Comparison of ENCODE assay signal across 14 mouse cellular contexts in genomic region chr16:4722915-4723209, GRCm38 (mm10). TPM values are rescaled to one million over a fixed set of nuclear protein-coding genes. Genes with fewer than 3 reads are reported as not detected.
A peak's percentile ranks its signal among the peaks of the same experiment; 100 is the strongest.
DNase-seq lines count a peak whose midpoint lies in the region; ATAC-seq and TF ChIP-seq lines count a peak whose summit lies in the region.
"Had no signal": no experiment of that assay in that cellular context is flagged by ENCODE, and none has a peak within 500 bp of the region (broad histone marks: within the 10 kb centered on the region; RNA-seq: fewer than 3 reads in every experiment).

No protein-coding gene starts in this region.

- peaks cover 4% of the 10 kb centered on the region for H3K36me3 ChIP-seq in heart, adult 2 months (ENCODE audit: control insufficient read depth, insufficient read depth, low read length)
- no peaks in the 10 kb centered on the region for H3K36me3 ChIP-seq in heart, embryonic 10.5 days
- no peaks in the 10 kb centered on the region for H3K36me3 ChIP-seq in megakaryocyte, embryonic 14.5 days (replicated peaks; ENCODE audit: low read length)
- H3K36me3 ChIP-seq in hindbrain, postnatal 0 days (ENCODE audit: insufficient read depth, low read length), result no peaks in the 10 kb centered on the region
- H3K36me3 ChIP-seq: heart, embryonic 13.5 days; limb, embryonic 15.5 days; midbrain, embryonic 13.5 days had no signal

- H3K27me3 ChIP-seq in heart, adult 2 months (ENCODE audit: control insufficient read depth, insufficient read depth, low read length), result no peaks in the 10 kb centered on the region
- H3K27me3 ChIP-seq in heart, embryonic 10.5 days (ENCODE audit: insufficient read depth, poor library complexity, severe bottlenecking), result no peaks in the 10 kb centered on the region
- no peaks in the 10 kb centered on the region for H3K27me3 ChIP-seq in megakaryocyte, embryonic 14.5 days (replicated peaks)
- H3K27me3 ChIP-seq in hindbrain, postnatal 0 days (ENCODE audit: insufficient read depth, low read length), result no peaks in the 10 kb centered on the region
- H3K27me3 ChIP-seq: heart, embryonic 13.5 days; limb, embryonic 15.5 days; midbrain, embryonic 13.5 days; Patski had no signal

- peak overlapping the region; percentile 21 for H3K27ac ChIP-seq in heart, adult 2 months
- no peak overlapping the region for H3K27ac ChIP-seq in heart, embryonic 10.5 days
- no peak overlapping the region for H3K27ac ChIP-seq in hindbrain, postnatal 0 days
- H3K27ac ChIP-seq: heart, embryonic 13.5 days; limb, embryonic 15.5 days; midbrain, embryonic 13.5 days had no signal

- intact Hi-C loops in heart, adult 2 months (cut with DNase I), result no loop called here

- H3K79me2 ChIP-seq in heart, adult 2 months (replicated peaks; ENCODE audit: control insufficient read depth, insufficient read depth, low read length), result peaks cover 3% of the 10 kb centered on the region; the same call in 1 of the 2 replicates

- no peaks in the 10 kb centered on the region for H3K9me3 ChIP-seq in heart, embryonic 10.5 days
- no peaks in the 10 kb centered on the region for H3K9me3 ChIP-seq in megakaryocyte, embryonic 14.5 days
- no peaks in the 10 kb centered on the region for H3K9me3 ChIP-seq in hindbrain, postnatal 0 days (ENCODE audit: low read length)
- H3K9me3 ChIP-seq: heart, embryonic 13.5 days; limb, embryonic 15.5 days; midbrain, embryonic 13.5 days had no signal

- H3K4me2 ChIP-seq in hindbrain, postnatal 0 days (ENCODE audit: low read depth, low read length), result no peak overlapping the region
- H3K4me2 ChIP-seq: heart, embryonic 13.5 days; limb, embryonic 15.5 days; midbrain, embryonic 13.5 days had no signal

- no peak for TF ChIP-seq EP300 in heart, adult 2 months (IDR thresholded peaks at IDR 0.05; ENCODE audit: insufficient read depth, low read depth, low read length)

- ATAC-seq in hindbrain, postnatal 0 days, result no peak
- ATAC-seq in erythroid progenitor cell, adult 5-6 weeks (replicated peaks; ENCODE audit: low FRiP score, poor library complexity, severe bottlenecking), result no peak
- ATAC-seq: midbrain, embryonic 13.5 days; Patski had no signal

- H3K4me1 ChIP-seq in heart, adult 2 months (ENCODE audit: control insufficient read depth, insufficient read depth, low read length), result peaks cover 5% of the 10 kb centered on the region
- peaks cover 15% of the 10 kb centered on the region; the same call in 1 of the 2 replicates for H3K4me1 ChIP-seq in heart, embryonic 10.5 days
- peaks cover 57% of the 10 kb centered on the region for H3K4me1 ChIP-seq in megakaryocyte, embryonic 14.5 days
- H3K4me1 ChIP-seq in hindbrain, postnatal 0 days (ENCODE audit: insufficient read depth, low read length), result no peaks in the 10 kb centered on the region

- H3K4me3 ChIP-seq in heart, adult 2 months, result no peak overlapping the region
- no peak overlapping the region for H3K4me3 ChIP-seq in heart, embryonic 10.5 days
- H3K4me3 ChIP-seq in megakaryocyte, embryonic 14.5 days (replicated peaks), result peak overlapping the region; percentile 80
- H3K4me3 ChIP-seq in hindbrain, postnatal 0 days (ENCODE audit: low read length), result no peak overlapping the region
- H3K4me3 ChIP-seq: erythroblast, embryonic 14.5 days; heart, embryonic 13.5 days; limb, embryonic 15.5 days; midbrain, embryonic 13.5 days had no signal

- H3K9ac ChIP-seq in heart, adult 2 months (ENCODE audit: low read depth, low read length), result no peak overlapping the region
- H3K9ac ChIP-seq in hindbrain, postnatal 0 days (replicated peaks; ENCODE audit: low read length), result no peak overlapping the region
- H3K9ac ChIP-seq: heart, embryonic 13.5 days; limb, embryonic 15.5 days; midbrain, embryonic 13.5 days had no signal

- WGBS in heart, adult 2 months, result 40% methylated on average over 3 of the region's 3 CpGs
- 55% methylated on average over 3 of the region's 3 CpGs for WGBS in heart, embryonic 10.5 days
- 76% methylated on average over 3 of the region's 3 CpGs for WGBS in hindbrain, postnatal 0 days

- no peak for TF ChIP-seq POLR2A in heart, adult 2 months (IDR thresholded peaks at IDR 0.05; ENCODE audit: insufficient read depth, low read depth, low read length)

- peak in 1 of 2 experiments; percentile 19 for DNase-seq in heart, adult 2 months
- DNase-seq in heart, embryonic 10.5 days (ENCODE audit: low spot score), result no peak
- peak; percentile 49 for DNase-seq in thymus, postnatal 0 days (ENCODE audit: low spot score)
- no peak for DNase-seq in thymus, adult 18-20 months
- DNase-seq in hindbrain, postnatal 0 days (ENCODE audit: low spot score), result no peak
- no peak for DNase-seq in urinary bladder, postnatal 36 days (ENCODE audit: low spot score in 2 of 2)
- DNase-seq: right cerebral cortex, postnatal 14 days had no signal

- TF ChIP-seq CTCF in heart, adult 2 months (IDR thresholded peaks at IDR 0.05), result no peak
- no peak for TF ChIP-seq CTCF in hindbrain, postnatal 0 days (IDR thresholded peaks at IDR 0.05; ENCODE audit: low read depth)

RNA-seq across cellular contexts. Expression of gene Hmox2, which starts 3.3 kb away (rescaled TPM):
- total RNA-seq in heart, adult 2 months (2021), result 10 to 100 TPM; 72.4 to 84.9 TPM
- polyA plus RNA-seq in heart, adult 2 months (2012; rRNA removed), result 38.3 and 51.6 TPM in 2 replicates
- polyA plus RNA-seq in heart, embryonic 10.5 days (2016; fragmentation: Nextera tagmentation; extraction: Ambion mirVana), result 101 and 104 TPM in 2 replicates
- 125 and 127 TPM in 2 replicates for polyA plus RNA-seq in thymus, postnatal 0 days (2015; fragmentation: Nextera tagmentation; extraction: Ambion mirVana)
- 4.3 and 14.6 TPM in 2 replicates for polyA plus RNA-seq in megakaryocyte, embryonic 14.5 days (2012; ENCODE audit: insufficient read depth, low replicate concordance)
- total RNA-seq in hindbrain, postnatal 0 days (2014; rRNA removed), result 36.0 and 41.2 TPM in 2 replicates
- polyA plus RNA-seq in hindbrain, postnatal 0 days (2015; fragmentation: Nextera tagmentation; extraction: Ambion mirVana), result 93.4 and 101 TPM in 2 replicates
- total RNA-seq in erythroid progenitor cell, adult 5-6 weeks (2015; ENCODE audit: low replicate concordance), result 10.1 and 13.0 TPM in 2 replicates
- total RNA-seq in erythroid progenitor cell, adult 5-6 weeks (2017; ENCODE audit: low replicate concordance), result 8.5 and 13.0 TPM in 2 replicates

RNA-seq across cellular contexts. Expression of gene Nmral1, which starts 3.7 kb away (rescaled TPM):
- 1 to 10 TPM; 2.2 to 2.7 TPM for total RNA-seq in heart, adult 2 months (2021)
- polyA plus RNA-seq in heart, adult 2 months (2012; rRNA removed), result 3.9 and 4.0 TPM in 2 replicates
- polyA plus RNA-seq in heart, embryonic 10.5 days (2016; fragmentation: Nextera tagmentation; extraction: Ambion mirVana), result 63.3 and 97.6 TPM in 2 replicates
- polyA plus RNA-seq in thymus, postnatal 0 days (2015; fragmentation: Nextera tagmentation; extraction: Ambion mirVana), result 40.4 and 43.0 TPM in 2 replicates
- polyA plus RNA-seq in megakaryocyte, embryonic 14.5 days (2012; ENCODE audit: insufficient read depth, low replicate concordance), result 3.2 TPM in 1 of 2 replicates, not detected in the other
- total RNA-seq in hindbrain, postnatal 0 days (2014; rRNA removed), result 30.7 and 31.8 TPM in 2 replicates
- 33.1 and 35.4 TPM in 2 replicates for polyA plus RNA-seq in hindbrain, postnatal 0 days (2015; fragmentation: Nextera tagmentation; extraction: Ambion mirVana)
- total RNA-seq in erythroid progenitor cell, adult 5-6 weeks (2015; ENCODE audit: low replicate concordance), result 22.2 and 37.8 TPM in 2 replicates
- total RNA-seq in erythroid progenitor cell, adult 5-6 weeks (2017; ENCODE audit: low replicate concordance), result 24.3 and 41.7 TPM in 2 replicates

RNA-seq across cellular contexts. Expression of gene Coro7, which starts 43.3 kb away (rescaled TPM):
- 10 to 100 TPM; 14.6 to 15.9 TPM for total RNA-seq in heart, adult 2 months (2021)
- 20.8 and 22.8 TPM in 2 replicates for polyA plus RNA-seq in heart, adult 2 months (2012; rRNA removed)
- polyA plus RNA-seq in heart, embryonic 10.5 days (2016; fragmentation: Nextera tagmentation; extraction: Ambion mirVana), result 22.7 and 23.9 TPM in 2 replicates
- polyA plus RNA-seq in thymus, postnatal 0 days (2015; fragmentation: Nextera tagmentation; extraction: Ambion mirVana), result 51.9 and 55.0 TPM in 2 replicates
- 62.1 and 104 TPM in 2 replicates for polyA plus RNA-seq in megakaryocyte, embryonic 14.5 days (2012; ENCODE audit: insufficient read depth, low replicate concordance)
- total RNA-seq in hindbrain, postnatal 0 days (2014; rRNA removed), result 41.4 and 43.3 TPM in 2 replicates
- polyA plus RNA-seq in hindbrain, postnatal 0 days (2015; fragmentation: Nextera tagmentation; extraction: Ambion mirVana), result 29.1 and 30.2 TPM in 2 replicates
- 19.8 and 36.5 TPM in 2 replicates for total RNA-seq in erythroid progenitor cell, adult 5-6 weeks (2015; ENCODE audit: low replicate concordance)
- 7.3 and 14.8 TPM in 2 replicates for total RNA-seq in erythroid progenitor cell, adult 5-6 weeks (2017; ENCODE audit: low replicate concordance)
